Mouse (Mus musculus) embryo, embryonic 9.5 days (tissue): ENCODE measurements around the gene C77080.

Source experiments
- DNase-seq: peaks from one replicate; pipeline ENCODE4 v3.0.0-alpha.2; 2017; ENCODE audit errors: extremely low spot score

C77080 gene

DNA sequence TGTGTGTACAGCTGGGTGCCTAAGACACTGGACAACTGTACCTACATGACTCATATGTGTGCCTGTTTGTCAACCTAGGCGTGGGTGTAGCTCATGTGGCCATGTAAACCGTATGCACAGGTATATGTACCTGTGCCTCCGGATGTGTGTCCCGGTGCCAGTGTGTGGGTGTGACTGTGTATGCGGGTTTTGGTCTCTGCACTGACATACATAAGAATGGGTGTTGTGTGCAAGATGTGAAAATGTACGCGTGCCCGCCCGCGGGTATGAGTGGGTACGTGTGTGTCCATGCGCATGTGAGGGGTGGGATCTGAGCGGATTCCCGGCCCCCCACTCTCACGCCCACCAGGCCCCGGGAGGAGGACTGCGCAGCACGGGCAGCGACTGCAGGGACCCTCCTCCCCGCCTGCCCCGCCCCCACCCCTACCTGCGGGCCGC lies 22.6 kb downstream of the C77080 start:
- no peak for DNase-seq

- DNase-seq, result peak; percentile 61
Measured at GRCm38 (mm10) chr4:129237843-129238441, 23.3 kb downstream of the C77080 start.

- no peak for DNase-seq
Measured at GRCm38 (mm10) chr4:129236236-129236813, 24.9 kb downstream of the C77080 start.

DNA sequence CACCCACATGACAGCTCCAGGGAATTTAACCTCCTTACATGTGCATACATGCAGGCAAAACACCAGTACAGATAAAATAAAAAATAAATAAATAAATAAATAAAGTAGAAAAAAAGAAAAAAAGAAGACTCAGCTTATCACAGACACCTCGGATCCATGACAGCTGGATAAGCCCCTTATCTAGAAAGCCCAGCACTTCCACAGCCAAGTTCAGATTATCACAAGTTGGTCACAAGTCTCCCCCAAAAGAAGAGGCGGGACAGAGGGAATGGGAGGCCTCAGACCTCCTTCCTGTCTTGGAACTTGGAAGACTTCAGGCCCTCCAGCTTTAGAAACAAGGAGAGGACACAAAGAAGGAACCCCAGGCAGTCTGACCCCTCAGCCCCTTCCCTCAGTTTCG lies 26.1 kb downstream of the C77080 start:
- DNase-seq, result no peak

- no peak for DNase-seq
Measured at GRCm38 (mm10) chr4:129234488-129234887, 26.7 kb downstream of the C77080 start.

DNA sequence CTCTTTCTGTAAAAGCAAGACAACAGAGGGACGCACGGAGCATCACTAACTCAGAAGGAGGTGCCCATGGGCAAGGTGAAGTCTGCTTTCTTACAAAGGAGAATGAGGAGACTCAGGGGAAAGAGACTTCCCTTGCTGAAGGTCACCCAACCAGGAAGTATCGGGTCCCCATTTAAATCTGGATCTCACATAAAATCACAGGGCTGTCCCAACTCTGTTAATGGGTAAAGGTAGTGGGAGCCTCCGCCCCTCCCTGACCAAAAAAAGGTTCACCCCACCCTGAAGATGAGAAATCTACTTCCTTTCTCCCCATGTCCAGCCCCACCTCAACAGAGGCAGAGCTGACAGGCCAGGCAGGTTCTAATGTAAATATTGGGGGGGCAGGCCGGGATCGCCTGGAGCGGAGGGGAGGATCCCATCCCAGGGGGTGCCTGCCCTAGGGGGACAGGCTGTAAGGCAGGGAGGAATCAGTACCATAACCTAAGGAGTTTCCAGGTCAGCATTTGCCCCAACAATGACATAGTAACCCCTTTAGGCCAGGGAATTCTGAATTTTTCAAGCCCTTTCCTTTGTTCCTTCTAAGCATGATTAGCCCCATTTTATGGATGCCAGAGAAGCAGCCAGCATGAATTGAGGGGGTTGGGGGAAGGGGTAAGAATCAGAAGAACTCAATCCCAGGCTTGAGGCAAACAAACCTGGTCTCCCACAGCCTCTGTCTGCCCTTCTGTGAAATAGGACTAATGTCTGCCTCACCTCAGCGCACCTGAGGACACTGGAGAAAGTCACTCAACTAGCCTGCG lies 28.4 kb downstream of the C77080 start:
- DNase-seq, result no peak

DNA sequence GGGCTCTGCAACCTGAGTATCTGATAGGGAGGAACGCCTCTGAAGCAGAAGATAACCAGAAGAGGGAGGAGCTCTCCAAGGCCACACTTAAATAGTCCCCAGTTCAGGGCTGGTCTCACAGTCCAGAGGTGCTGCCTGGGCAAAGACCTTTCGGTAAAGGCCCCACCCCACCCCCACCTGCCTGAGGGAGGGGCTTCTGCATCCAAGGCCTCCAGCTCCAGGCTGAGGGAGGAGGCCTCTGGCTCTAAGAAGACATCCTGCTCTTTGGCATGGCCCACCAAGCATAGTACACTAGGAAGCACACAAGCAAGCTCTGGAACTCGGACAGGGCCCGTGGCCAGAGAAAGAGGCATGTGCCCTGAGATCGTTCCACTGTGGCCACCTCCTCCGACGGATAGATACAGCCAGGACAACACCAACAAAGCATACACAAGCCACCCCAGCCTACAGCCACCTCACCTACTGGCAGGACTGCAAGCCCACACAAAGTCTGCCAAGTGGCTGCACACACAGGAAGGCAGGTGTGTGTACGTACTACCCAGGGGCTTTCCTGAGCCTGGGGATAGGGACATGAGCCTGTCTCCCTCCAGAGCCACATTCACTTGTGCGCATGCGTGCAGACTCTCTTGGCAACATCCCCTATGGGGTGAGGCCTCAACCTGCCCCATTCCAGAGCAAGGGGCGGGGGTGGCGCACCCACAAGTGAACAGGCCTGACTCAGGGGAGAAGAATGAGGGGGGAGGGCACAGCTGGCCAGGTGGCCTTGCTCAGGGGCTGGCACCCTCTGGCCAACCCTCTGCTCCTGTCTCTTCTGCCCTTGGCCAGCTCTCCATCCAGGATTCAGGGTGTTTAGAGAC lies 29.4 kb downstream of the C77080 start:
- no peak for DNase-seq

DNA sequence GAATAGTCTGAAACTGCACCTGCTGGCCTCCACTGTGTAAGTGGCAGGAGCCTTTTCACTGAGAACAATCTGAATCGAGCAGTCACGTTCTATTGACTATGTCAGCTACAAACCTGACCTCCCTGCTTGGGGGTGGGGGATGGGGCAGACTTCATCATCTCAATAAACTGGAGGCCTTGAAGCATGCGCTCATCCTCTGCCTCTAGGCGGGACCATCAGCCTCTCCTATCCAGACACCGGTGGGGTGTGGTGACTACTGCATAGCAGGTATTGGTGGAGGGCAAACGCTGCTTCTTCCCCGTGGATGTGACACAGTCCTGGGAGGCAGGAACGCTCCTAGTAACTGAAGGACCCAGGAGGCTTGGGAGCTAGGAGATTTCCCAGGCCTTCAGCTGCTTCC lies 30.3 kb downstream of the C77080 start:
- DNase-seq, result no peak

DNA sequence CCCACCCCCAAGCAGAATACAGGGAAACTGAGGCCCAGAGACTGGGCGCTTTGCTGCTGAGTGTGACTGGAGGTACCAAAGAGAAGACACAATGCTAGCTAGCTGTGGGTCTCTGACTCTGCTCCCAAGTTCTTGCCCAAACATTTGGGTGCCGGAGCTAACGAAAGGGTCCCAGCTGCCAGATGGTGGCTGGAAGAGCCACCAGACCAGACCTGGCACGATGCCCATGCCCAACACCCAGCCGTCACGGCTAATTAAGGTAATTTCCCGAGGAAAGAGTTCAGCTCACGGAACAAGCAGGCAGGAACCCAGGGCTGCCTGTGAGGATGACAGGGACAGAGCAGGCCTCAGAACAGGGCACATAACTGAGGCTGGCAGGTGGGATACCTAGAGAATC lies 33.2 kb downstream of the C77080 start:
- no peak for DNase-seq

- no peak for DNase-seq
Measured at GRCm38 (mm10) chr4:129227170-129227984, 33.8 kb downstream of the C77080 start.

- no peak for DNase-seq
Measured at GRCm38 (mm10) chr4:129226441-129226963, 34.7 kb downstream of the C77080 start.

DNA sequence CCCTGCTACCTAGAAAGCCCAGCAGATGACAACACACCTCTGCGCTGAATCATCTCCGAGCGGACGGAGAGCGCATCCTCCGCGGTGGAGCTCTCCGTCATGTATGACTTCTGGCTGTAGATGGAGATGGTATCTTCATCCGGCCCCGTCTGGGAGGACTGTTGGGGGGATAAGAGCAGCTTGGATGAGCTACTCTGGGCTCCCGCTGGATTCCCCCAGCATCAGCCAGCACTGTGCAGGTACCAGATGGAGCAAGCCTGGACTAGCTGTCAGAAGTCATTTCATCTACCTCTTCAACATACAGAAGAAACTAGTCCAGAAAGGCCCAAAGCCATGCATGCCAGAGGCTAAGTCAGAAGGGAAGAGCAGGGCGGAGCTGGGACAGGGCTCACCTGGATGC lies 35.9 kb downstream of the C77080 start:
- DNase-seq, result no peak

DNA sequence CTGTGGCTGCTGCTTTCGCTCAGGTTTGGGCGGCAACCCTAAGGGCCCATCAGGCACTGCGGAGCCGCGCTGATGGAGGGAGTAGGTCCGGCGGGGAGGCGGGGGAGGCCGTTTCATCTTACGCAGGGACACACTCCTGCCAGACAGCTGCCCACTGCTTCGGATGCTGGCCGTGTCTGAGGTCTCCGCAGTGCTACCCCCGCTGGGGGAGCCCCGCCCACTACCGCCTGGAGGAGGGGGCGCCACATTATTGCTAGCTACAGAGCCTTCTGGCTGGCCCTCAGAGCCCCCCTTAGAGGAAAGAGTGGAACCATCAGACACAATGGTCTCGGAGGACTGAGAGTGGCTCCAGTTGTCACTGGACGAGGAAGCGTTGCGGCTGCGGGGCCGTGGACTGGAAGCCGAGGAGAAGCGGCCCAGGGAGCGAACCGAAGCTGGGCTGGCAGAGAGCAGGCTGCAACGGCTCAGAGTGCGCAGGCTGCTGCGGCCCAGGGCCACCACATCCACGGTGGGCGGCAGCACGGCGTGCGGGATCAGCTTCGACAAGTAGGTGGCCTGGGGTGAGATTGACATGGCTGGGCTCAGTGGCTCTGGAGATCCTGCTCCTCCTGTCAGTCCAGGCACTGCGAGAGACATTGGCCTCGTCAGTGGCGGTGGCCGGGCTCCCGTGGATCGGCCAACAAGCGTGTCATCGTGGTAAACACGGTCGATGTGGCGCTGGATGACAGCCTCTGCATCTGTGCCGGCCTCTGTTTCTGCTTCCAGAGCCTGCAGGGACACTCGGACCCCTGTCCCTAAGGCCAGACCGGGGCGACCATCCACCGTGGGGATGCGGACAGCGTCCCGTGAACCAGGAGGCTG lies 37.6 kb downstream of the C77080 start:
- peak; percentile 51 for DNase-seq

DNA sequence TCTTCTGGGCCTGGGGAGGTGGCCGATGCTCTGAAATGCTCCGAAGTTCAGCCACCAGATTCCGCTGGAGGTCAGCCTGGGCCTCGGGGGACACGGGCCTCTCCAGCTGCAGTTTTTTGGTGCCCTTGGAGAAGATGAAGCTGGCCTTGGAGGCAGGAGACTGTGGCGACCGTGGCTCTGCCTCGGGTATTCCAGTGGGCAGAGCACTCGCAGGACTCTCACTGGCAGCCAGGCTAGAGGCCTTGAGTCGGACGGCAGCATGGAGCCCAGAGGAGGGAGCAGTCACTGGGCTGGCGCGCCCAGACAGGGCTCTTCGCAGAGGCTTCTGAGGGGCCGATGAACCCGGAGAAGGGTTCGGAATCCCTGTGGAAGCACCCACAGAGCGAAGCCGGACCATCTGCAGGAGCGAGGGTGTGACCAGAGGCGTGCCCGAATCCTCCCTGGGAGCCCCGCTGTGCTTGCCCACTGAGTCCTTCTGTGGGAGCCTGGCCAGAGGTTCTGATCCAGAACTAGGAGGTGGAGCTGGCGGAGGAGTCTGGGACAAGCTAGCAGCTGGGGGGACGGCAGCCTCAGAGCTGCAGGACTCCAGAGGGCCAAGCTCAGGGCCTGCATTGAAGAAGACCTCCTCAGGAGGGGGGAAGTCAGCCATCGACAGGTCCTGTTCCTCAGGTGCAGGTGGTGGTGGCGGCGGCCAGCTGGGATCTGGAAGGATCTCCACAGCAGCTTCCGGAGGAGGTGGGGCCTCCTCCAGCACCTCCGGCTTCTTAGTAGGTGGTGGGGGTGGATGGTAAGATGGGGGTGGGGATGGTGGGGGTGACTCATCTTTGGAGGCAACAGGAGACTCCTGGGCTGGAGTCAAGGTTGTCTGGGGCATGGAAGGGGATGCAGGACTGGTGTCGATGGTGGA lies 38.9 kb downstream of the C77080 start:
- DNase-seq, result no peak

DNA sequence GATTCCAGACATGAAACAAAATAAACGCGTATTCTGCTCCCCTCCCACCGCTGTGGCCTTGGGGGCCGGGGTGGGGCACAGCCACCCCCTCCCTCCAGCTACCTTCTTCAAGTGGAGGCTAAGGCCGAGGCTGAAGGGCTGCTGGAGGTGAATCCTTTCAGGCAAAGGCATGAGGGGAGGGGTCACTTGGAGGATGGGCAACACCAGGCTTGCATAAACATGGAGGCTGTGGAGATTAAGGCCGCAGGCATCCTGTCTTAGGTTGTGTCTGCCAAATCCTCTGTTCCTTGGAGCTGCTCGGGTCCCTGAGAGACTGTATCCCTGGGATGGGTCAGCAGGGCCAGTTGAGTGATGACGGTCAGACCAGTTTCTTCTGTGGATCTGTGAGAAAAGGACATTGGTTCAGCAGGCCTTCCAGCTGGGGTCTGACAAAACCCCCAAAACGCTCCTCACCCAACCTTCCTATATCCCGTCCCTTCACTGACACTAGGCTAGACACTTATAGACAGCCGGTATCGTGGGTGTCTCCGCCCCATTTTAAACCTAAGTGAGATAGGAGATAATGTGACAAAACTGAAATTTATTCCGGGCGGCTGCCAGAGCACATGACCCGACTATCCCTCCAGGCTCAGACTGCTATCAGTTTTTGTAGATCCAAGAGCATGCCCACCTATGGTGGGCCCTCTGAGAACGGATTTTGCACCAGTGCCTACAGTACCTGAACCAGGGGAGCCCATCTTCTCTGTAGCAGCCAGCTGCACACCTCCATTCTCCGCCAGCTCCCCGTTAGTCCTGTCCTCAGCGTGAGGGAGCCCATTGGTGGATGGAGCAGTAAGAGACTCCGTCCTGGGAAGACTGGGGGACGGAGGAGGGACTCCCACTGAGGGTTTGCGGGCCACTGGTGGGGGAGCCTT lies 39.9 kb downstream of the C77080 start:
- no peak for DNase-seq

GRCm38 (mm10) chr4:129220376-129221089 lies 40.7 kb downstream of the C77080 start:
- DNase-seq, result no peak

DNA sequence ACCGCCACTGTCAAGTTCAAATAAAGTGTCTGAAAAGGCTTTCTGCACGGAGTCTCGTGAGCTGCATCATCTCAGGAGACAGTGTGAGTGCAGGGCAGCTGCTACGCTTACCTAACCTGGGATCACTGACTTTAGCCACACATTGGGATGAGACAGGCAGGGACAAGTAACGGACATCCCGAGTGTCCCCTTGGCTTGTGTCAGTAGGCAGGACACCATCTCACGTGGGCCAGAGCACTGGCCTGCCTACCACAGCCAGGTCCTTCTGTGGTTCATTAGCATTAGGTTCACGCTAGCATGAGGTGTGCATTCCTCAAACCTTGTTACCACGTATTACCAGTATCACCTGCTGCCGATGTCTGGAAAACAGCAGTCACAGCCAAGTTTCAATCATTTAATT lies 42.0 kb downstream of the C77080 start:
- no peak for DNase-seq
